Mouse (Mus musculus) heart, adult 11 months (tissue): ENCODE measurements at regions not wholly inside any gene's neighbourhood (a gene's known extent, or its start where the extent isn't known, plus 50 kb on each side); places are given as distances from the start of the nearest gene placed in this dataset.
A peak's percentile ranks its signal among the peaks of the same experiment; 100 is the strongest.

Experiments
- DNase-seq: peaks from one replicate; pipeline ENCODE4 v3.0.0; 2022

GRCm38 (mm10) chr9:75955082-75955481, 59.6 kb upstream of the Hmgcll1 start:
- no peak for DNase-seq

GRCm38 (mm10) chr9:75956370-75956769, 58.3 kb upstream of the Hmgcll1 start:
- DNase-seq: no peak

GRCm38 (mm10) chr9:75958720-75959339, 55.8 kb upstream of the Hmgcll1 start:
- peak; percentile 83 for DNase-seq

DNA sequence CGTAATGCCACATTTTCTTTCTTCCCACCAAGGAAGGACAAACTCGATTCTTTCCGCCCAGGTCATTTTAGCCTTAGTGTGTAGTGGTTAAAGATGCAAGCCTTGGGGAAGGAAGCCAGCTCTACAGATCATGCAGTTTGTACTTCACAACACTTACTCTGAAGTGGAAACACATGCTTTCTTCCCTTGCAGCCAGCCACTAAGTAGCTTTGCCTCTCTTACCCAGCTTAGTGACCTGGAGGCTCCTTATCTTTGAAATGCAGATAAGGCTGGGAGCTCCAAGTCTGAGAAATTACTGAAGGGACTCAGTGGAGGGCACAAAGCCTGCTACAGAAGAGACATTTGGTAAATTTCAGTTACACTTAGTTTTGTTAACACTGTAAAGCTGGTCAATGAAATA, 54.9 kb upstream of the Hmgcll1 start:
- DNase-seq: no peak

GRCm38 (mm10) chr9:75960587-75961349, 53.9 kb upstream of the Hmgcll1 start:
- DNase-seq: no peak
